Mouse (Mus musculus): ENCODE measurements around the gene AB124611.
"Not testable (repeated sequence)": the region's sequence is repeated elsewhere in the genome, so short reads cannot be mapped to it uniquely, and the experiment has no call there.

The AB124611 gene

GRCm38 (mm10) chr9:21525142-21525936, 637 bp upstream of the AB124611 start:
- peak; percentile 40 for DNase-seq (ENCODE audit: low read depth)

GRCm38 (mm10) chr9:21526634-21526944, 613 bp downstream of the AB124611 start:
- no peak for DNase-seq (ENCODE audit: low read depth)

- no peak for DNase-seq (ENCODE audit: low read depth)
These were observed 1.3 kb downstream of the AB124611 start for GRCm38 (mm10) chr9:21527100-21527801.

GRCm38 (mm10) chr9:21527917-21528324, 1.9 kb downstream of the AB124611 start:
- DNase-seq (ENCODE audit: low read depth) = no peak

- DNase-seq (ENCODE audit: low read depth) = no peak
These were observed 10.5 kb downstream of the AB124611 start for GRCm38 (mm10) chr9:21536501-21536900.

GRCm38 (mm10) chr9:21537009-21537408, 11.0 kb downstream of the AB124611 start:
- DNase-seq (ENCODE audit: low read depth) = no peak

GRCm38 (mm10) chr9:21539981-21540753, 14.2 kb downstream of the AB124611 start:
- no peak for DNase-seq (ENCODE audit: low read depth)

- DNase-seq (ENCODE audit: low read depth) = not testable (repeated sequence)
These were observed 16.0 kb downstream of the AB124611 start for GRCm38 (mm10) chr9:21542001-21542400.

- DNase-seq (ENCODE audit: low read depth) = no peak
These were observed 19.5 kb downstream of the AB124611 start for GRCm38 (mm10) chr9:21545351-21545915.

GRCm38 (mm10) chr9:21545916-21546788, 20.2 kb downstream of the AB124611 start:
- peak; percentile 98 for DNase-seq (ENCODE audit: low read depth)

- DNase-seq (ENCODE audit: low read depth) = no peak
These were observed 20.8 kb downstream of the AB124611 start, which contains the start of gene Carm1 for GRCm38 (mm10) chr9:21546789-21547074. Gene Carm1, plus strand, starts transcription at chr9:21546894.

GRCm38 (mm10) chr9:21547075-21547941, 21.3 kb downstream of the AB124611 start:
- DNase-seq (ENCODE audit: low read depth) = peak; percentile 66

- no peak for DNase-seq (ENCODE audit: low read depth)
These were observed 25.1 kb downstream of the AB124611 start for GRCm38 (mm10) chr9:21551049-21551448.

GRCm38 (mm10) chr9:21553607-21554273, 27.8 kb downstream of the AB124611 start:
- DNase-seq (ENCODE audit: low read depth) = no peak

- DNase-seq (ENCODE audit: low read depth) = peak; percentile 23
These were observed 29.3 kb downstream of the AB124611 start for GRCm38 (mm10) chr9:21555198-21555742.

- no peak for DNase-seq (ENCODE audit: low read depth)
These were observed 31.0 kb downstream of the AB124611 start for GRCm38 (mm10) chr9:21556996-21557395.

GRCm38 (mm10) chr9:21557556-21557955, 31.6 kb downstream of the AB124611 start:
- no peak for DNase-seq (ENCODE audit: low read depth)

GRCm38 (mm10) chr9:21558366-21558765, 32.4 kb downstream of the AB124611 start:
- DNase-seq (ENCODE audit: low read depth) = no peak

GRCm38 (mm10) chr9:21559151-21559550, 33.2 kb downstream of the AB124611 start:
- no peak for DNase-seq (ENCODE audit: low read depth)

GRCm38 (mm10) chr9:21564420-21564819, 38.4 kb downstream of the AB124611 start:
- peak; percentile 20 for DNase-seq (ENCODE audit: low read depth)
